Mouse (Mus musculus) testis, adult 2 months (tissue): ENCODE results near the gene Mapk11.

Experiments
- CTCF ChIP-seq: fragments of 200-500 bp; IDR thresholded peaks from 2 replicates; pipeline ENCODE4 v1.5.1; 2012; ENCODE audit warnings: low read depth, mild to moderate bottlenecking, inconsistent platforms, low read length, moderate library complexity; ENCODE audit not compliant: control insufficient read depth, insufficient read depth, insufficient replicate concordance
- POLR2A ChIP-seq: fragments of 200-500 bp; IDR thresholded peaks from 2 replicates; pipeline ENCODE4 v1.6.1; 2012; ENCODE audit warnings: low read depth, mild to moderate bottlenecking, inconsistent platforms, low read length, moderate library complexity; ENCODE audit not compliant: control insufficient read depth

DNA sequence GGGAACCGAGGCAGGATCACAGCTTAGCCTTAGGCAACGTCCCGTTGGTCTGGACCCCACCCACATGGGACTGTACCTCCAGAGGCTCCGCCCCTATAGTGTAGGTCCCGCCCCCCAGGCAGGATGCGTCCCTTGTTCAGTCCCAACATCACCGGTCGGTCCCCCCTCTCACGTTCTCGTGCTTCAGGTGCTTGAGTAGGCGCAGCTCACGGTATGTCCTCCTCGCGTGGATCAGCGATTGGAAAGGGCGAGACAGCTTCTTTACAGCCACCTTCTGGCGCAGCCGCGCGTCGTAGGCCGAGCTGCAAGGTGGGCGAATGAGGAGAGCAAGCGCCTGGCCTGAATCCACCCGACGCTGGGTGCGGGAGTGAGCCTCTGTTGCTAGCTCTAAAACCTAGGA is 2.9 kb downstream of the Mapk11 start:
- TF ChIP-seq CTCF (no peak; the same call in 1 of the 2 replicates), POLR2A (no peak)
